Mouse (Mus musculus) spleen, postnatal 14 days (tissue): ENCODE data around the gene Kcnj15.

ENCODE experiments used
- DNase-seq, 2 experiments: peaks; one replicate each; pipeline ENCODE4 v3.0.0; 2021 to 2022; ENCODE audit warnings: low spot score in 2 of 2

The Kcnj15 gene

GRCm38 (mm10) chr16:95257266-95257894, at the start of gene Kcnj15:
Gene Kcnj15, plus strand, starts transcription at chr16:95257558.
- DNase-seq, result no peak

- DNase-seq, result no peak
Measured at GRCm38 (mm10) chr16:95208243-95208642, 49.1 kb upstream of the Kcnj15 start.

- no peak for DNase-seq
Measured at GRCm38 (mm10) chr16:95209011-95209466, 48.3 kb upstream of the Kcnj15 start.

- no peak for DNase-seq
Measured at GRCm38 (mm10) chr16:95214251-95215197, 42.8 kb upstream of the Kcnj15 start.

- no peak for DNase-seq
Measured at GRCm38 (mm10) chr16:95215782-95216181, 41.6 kb upstream of the Kcnj15 start.

- no peak for DNase-seq
Measured at GRCm38 (mm10) chr16:95216346-95216745, 41.0 kb upstream of the Kcnj15 start.

GRCm38 (mm10) chr16:95216824-95217223, 40.5 kb upstream of the Kcnj15 start:
- DNase-seq, result no peak

GRCm38 (mm10) chr16:95218783-95219182, 38.6 kb upstream of the Kcnj15 start:
- DNase-seq, result no peak

- no peak for DNase-seq
Measured at GRCm38 (mm10) chr16:95219459-95219858, 37.9 kb upstream of the Kcnj15 start.

GRCm38 (mm10) chr16:95221051-95221450, 36.3 kb upstream of the Kcnj15 start:
- no peak for DNase-seq

GRCm38 (mm10) chr16:95222026-95222718, 35.2 kb upstream of the Kcnj15 start:
- DNase-seq, result no peak

- DNase-seq, result no peak
Measured at GRCm38 (mm10) chr16:95223435-95223834, 33.9 kb upstream of the Kcnj15 start.

GRCm38 (mm10) chr16:95225285-95225684, 32.1 kb upstream of the Kcnj15 start:
- no peak for DNase-seq

- no peak for DNase-seq
Measured at GRCm38 (mm10) chr16:95231768-95232167, 25.6 kb upstream of the Kcnj15 start.

- no peak for DNase-seq
Measured at GRCm38 (mm10) chr16:95234891-95235548, 22.3 kb upstream of the Kcnj15 start.

- DNase-seq, result no peak
Measured at GRCm38 (mm10) chr16:95239209-95239925, 18.0 kb upstream of the Kcnj15 start.

GRCm38 (mm10) chr16:95240688-95241087, 16.7 kb upstream of the Kcnj15 start:
- DNase-seq, result no peak

- DNase-seq, result no peak
Measured at GRCm38 (mm10) chr16:95241581-95241980, 15.8 kb upstream of the Kcnj15 start.

GRCm38 (mm10) chr16:95242114-95242513, 15.2 kb upstream of the Kcnj15 start:
- no peak for DNase-seq

- no peak for DNase-seq
Measured at GRCm38 (mm10) chr16:95243401-95243800, 14.0 kb upstream of the Kcnj15 start.
